Mouse (Mus musculus): ENCODE data around the gene Pyroxd2.
"Not testable (repeated sequence)": the region's sequence is repeated elsewhere in the genome, so short reads cannot be mapped to it uniquely, and the experiment has no call there.

The Pyroxd2 gene

GRCm38 (mm10) chr19:42689786-42690185 is 62.8 kb downstream of the Pyroxd2 start:
- no peak for DNase-seq (ENCODE audit: low spot score)

- DNase-seq (ENCODE audit: low spot score), result no peak
These were observed 63.3 kb downstream of the Pyroxd2 start for GRCm38 (mm10) chr19:42689321-42689720.

- DNase-seq (ENCODE audit: low spot score), result not testable (repeated sequence)
These were observed 69.8 kb downstream of the Pyroxd2 start for GRCm38 (mm10) chr19:42682776-42683175.

DNA sequence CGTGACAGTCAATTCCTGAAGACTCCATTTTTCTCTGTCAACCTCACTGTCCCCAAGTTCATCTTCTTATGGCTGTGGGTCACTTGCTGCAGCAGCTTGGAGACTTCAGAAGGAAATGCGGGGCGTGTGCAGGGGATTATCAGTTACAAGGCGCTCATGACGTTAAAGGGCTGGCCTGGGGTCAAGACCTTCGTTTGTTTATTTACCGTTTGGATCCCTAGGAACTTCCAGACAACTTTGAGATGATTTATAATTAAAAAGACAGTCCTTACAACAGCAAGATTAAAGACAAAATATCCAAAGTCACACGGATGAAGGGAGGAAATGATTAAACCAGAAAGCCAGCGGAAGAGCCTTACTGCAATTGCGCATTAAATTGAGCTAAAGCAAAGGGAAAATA is 74.4 kb downstream of the Pyroxd2 start:
- no peak for DNase-seq (ENCODE audit: low spot score)

DNA sequence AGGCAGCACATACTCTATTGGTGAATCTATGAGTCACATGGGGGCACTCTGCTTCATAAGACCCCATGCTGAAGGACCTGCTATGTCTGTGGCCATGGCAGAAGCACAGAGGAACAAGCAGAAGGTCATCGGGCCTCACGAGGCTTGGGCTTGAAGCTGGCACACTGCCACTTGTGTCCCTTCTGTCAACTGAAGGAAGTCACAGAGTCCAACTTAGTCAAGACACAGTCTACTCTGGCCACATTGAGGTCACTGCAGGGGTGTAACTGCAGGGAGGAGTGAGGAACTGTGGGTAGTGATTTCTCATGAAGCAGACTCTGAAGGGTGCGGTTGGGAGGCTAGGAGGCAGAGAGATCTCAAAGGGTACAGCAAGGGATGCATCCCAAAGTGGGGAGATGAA is 75.1 kb downstream of the Pyroxd2 start:
- DNase-seq (ENCODE audit: low spot score), result no peak

GRCm38 (mm10) chr19:42676931-42677330 is 75.6 kb downstream of the Pyroxd2 start:
- no peak for DNase-seq (ENCODE audit: low spot score)

All from urinary bladder, postnatal 10 days (tissue).